Mouse (Mus musculus): ENCODE measurements around the gene Ankdd1b.

Gene Ankdd1b

DNA sequence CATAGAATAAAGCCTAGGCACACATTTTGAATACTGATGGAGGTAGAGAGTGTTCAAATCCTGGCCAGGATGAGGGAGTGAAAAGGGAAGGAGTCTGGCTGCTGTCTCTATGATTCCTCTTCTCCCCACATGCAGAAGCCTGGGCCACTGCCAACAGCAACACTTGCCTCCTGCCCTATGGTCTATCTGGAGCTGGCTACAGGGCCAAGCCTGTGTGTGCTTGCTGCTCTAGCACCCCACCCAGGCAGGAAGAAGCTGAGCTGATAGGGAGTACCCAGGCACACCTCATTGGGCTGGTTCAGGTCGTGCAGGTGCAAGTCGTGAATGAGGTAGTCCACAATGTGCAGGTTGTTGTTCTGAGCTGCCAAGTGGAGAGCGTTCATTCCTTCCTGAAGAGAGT is 16.7 kb downstream of the Ankdd1b start:
- DNase-seq (ENCODE audit: low spot score), result no peak

DNA sequence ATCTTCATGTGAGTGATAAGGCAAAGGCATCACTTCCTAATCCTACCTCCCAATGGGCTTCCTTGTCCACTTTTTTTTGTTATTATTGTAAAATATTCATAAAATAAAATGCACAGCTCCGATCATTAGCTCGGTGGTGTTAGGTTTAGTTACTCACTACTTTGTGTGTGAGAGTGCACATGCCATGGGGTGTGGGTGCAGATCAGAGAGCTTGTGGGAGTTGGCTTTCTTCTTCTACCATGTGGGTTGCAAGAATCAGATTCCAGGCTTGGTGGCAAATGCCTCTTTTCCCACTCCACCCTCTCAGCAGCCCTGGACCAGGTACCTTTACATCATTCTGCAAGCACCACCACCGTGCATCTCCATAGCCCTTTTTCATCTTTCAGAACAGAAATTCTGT is 18.4 kb downstream of the Ankdd1b start:
- DNase-seq (ENCODE audit: low spot score), result no peak

DNA sequence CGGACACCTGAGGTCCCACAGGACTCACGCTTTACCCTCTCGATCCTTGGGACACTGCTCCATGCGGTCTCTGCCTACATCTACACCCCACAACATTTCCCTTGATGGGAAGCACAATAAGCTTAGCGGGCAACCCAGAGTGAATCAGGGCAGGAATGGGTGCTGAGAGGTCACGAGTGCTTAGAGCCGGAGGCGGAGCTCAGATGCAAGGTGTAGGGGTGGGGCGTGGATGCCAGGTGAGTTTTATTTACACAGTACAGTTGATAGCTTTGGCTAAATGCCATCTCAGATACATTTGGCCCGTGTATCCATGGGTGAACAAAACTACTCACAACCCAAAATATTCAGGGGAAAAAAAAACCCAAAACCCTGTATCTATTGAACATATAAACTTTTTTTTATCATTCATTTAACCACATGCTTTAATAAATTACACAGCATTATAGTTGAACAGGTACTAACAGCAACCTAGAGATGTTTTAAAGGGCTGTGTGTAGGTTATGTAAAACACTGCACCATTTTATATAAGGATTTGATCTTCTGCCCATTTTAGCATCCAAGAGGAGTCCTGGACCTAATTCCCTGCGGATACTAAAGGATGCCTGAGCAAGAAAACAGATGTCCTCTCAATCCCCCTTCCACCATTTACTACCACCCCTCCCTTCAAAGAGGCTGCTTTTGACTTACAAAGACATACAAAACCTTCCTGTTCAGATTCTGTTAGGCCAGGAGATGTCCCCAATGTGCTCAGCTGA is 19.4 kb downstream of the Ankdd1b start:
- DNase-seq (ENCODE audit: low spot score), result no peak

DNA sequence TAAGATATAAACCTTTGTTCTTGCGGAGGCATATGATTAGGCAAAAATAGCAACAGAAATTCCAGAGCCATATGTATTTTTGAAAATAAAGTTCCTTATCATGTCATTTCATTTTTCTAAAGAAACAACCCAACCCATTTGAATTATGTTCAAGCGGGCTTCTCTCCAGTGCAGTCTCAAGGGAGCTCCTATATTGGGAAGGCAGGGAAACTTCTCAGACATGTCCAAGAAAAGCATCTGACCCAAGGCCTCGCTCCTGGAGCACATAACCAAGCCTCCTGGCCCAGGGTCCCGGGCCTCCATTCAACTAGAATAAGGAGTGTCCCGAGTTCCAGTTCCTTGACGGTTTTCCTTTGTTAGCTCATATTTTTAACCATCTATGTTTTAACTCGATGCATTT is 20.1 kb downstream of the Ankdd1b start:
- no peak for DNase-seq (ENCODE audit: low spot score)

DNA sequence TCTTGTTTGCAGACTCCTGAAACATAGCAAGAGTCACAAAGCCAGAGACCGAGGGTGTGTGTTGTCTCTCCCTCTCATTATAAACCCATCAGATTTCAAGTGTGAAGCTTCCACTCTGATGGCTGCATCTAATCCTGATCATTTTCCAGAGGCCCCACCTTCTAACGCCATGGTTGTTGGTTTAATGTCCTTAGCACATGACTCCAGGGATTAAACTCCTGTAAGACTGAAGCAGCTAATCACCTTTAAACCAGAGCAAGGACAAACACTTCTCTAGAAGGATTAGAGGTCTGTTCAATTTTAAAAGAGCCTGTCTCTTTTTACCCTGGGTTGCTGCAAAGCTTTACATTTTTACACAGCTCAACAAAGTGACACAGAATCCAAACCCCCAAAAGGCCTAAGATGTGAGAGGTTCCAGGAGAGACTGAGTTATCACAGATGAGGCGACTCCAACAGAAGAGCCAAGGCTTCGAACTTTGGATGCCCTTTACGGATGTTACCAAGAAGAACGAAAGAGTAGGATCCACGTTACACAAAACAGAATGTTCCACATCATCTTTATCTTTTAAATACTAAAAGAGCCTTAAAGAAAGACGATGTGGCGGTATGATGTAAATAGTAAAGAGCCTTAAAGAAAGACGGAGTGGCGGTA is 20.7 kb downstream of the Ankdd1b start:
- no peak for DNase-seq (ENCODE audit: low spot score)

DNA sequence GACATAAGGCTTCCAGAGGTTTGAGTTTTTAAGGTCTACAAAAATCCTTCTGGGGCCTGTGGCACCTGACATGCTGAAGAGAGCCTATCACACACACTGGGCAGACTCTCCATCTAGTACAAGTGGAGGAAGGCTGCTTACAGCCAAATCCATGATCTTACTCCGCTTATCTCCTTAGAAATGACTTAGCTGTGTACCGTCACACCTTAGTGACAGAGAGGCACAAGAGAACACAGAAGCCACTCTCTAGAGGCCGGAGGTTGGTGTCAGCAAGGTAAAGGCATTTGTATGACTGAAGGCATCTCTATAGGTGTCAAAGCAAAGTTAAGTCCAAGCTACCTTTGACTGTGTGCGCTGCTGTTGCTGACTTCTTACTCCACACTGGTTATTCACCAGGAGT is 30.6 kb downstream of the Ankdd1b start:
- DNase-seq (ENCODE audit: low spot score), result no peak

DNA sequence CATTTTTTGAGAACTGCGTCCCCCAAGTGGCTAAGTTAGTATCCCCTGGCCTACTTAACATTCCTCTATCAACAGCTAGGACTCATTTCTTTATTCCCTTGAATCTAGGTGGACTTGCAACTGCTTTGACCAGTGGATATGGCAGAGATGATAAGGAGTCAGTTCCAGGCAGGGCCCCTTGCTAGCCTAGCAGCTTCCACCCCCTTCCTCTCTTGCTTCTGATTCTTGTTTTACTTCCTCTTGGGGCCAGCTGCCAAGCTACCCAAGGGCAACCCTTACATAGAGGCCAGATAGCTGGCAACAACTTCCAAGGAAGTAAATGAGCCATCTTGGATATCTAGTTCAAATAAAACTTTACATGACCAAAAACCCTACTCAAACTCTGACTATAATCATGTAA is 34.1 kb downstream of the Ankdd1b start:
- no peak for DNase-seq (ENCODE audit: low spot score)

DNA sequence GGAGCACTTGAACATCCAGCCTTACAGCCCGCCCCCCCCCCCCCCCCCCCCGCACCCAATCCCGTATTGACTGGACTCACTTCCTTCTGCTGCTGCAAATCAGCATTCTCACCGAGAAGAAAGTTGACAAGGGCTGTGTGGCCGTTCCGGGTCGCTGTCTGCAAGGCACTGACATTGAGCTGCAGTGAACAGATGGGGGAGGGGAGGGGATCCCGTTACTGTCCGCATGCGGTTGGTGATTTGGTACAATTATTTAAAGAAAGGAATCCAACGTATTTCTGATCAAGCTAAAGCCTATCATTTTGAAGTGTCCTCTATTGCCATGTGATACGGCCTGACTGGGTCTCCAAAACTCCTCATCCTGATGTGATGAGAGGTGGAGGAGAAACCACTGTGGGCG is 35.2 kb downstream of the Ankdd1b start:
- DNase-seq (ENCODE audit: low spot score), result no peak

DNA sequence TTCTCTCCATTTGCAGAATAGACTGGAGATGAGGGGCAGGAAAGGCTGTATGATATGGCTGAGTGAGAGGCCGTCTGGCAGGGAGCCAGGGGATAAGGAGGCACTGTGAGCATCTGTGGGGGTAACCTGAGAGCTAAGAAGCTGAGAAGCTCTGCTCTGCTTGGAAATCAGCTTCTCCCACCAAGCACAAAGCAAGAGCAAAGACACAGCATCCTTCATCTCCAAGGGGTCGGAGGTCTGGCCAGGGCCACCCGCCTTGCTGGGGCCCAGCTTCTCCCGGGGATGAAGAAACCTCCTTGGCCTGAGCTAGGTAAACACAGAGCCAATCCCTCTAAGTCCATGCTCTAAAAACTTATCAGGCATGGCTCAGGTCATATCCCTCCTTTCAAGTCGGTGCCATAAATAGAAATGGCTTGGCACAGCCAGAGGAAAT is 36.1 kb downstream of the Ankdd1b start:
- DNase-seq (ENCODE audit: low spot score), result no peak

DNA sequence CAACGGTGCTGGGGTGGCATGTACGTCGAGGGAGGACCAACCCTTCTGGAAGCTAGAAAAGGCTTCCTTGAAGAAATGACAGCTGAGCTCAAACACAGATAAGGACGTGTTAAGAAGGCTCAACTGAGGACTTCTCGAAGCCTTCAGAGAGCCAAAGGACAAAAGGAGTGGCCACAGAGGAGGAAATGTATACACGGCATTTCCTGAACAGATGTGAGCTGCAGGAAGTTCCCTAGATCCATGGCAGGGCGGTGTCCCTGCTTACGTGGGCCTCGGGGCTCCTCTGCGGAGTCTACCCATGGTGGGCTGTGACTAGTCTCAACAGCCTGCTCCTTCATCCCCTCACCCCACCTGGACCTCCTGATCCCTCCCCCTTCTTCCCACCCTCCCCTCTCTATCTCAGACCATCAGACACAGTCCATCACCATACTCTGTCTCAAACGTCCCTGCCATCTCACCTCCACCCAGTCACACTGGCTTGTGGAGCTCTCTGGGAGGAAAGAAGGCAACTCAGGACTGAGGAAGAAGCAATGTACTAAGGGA is 37.3 kb downstream of the Ankdd1b start:
- no peak for DNase-seq (ENCODE audit: low spot score)

DNA sequence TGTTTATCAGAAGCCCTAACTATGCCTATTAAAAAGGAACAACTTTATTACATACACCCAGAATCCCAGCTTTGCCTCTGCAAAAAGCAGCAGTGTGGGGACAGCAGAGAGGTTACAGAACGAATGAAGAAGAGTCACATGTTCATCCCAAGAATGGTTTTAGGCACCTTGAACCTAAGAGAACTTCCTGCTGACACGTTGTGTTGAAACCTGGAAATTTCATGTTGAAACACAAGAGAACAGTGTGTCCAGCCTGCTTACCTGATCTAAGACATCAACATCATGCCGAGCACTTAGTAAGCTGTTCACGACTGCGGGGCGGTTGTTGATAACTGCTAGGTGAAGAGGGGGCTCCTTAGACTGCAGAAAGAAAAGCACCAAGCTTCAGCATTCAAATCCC is 38.0 kb downstream of the Ankdd1b start:
- DNase-seq (ENCODE audit: low spot score), result no peak

DNA sequence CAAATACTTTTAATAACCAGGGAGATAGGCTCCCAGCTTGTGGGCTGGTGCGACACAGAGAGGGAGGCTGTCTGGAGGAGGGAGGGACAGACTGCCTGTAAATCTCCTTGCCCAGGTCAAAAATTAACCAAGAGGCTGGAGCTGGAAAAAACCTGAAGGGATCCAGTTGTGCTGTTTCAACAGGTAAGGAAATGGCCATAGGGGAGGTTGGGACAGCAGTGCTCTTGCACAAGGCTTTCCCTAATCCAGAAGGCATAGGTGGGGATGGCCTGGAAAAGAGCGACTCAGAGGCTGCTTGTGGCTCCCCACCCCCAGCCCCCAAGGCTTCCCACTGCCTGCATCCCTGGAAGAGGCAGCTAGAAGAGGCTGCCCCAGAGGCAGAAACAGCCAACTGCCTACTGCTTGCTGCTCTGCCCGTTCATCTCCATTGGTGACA is 38.6 kb downstream of the Ankdd1b start:
- no peak for DNase-seq (ENCODE audit: low spot score)

DNA sequence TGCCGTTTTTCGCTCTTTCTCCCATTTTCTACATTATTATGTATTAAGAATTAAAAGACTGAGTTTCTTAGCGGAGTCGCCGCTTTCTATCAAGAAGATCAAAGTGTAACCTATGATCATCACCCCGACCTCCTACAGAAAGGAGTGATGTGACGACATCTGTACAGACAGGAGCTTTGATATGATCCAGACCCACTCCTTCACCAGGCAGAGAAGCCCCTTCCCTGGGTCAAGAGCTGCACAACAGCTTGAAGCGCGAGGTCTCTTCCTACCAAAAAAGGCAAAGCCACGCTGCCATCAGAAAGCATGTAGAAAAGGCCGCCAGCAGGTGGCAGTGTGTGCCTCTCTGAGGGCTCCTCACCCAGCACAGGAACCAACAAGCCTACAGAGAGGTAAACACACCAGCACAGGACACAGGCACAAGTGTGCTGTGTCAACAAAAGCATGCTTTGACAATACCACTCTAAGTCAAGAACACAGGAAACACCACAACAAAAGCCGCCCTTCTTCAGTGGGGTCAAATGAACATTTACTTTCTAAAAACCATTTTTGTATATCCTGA is 39.3 kb downstream of the Ankdd1b start:
- DNase-seq (ENCODE audit: low spot score), result peak; percentile 88

DNA sequence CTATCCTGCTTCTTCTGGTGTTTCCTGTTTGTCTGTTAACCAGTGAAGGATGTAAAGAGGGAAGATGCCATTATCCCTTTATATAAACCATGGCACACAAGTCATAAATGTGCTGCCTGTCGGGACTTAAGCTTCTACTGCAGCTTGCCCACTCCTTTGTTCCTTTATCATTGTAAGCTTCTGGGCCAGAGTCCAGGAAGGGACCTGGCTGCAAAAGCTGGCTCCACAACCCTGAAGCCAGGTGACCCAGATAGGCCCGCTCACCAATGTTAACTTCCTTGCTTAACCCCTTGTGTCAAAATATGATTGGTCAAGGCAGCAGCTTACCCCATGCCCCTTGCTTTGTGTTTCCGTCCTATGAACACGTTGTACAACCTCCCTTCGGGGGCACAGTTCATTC is 42.5 kb downstream of the Ankdd1b start:
- DNase-seq (ENCODE audit: low spot score), result no peak

DNA sequence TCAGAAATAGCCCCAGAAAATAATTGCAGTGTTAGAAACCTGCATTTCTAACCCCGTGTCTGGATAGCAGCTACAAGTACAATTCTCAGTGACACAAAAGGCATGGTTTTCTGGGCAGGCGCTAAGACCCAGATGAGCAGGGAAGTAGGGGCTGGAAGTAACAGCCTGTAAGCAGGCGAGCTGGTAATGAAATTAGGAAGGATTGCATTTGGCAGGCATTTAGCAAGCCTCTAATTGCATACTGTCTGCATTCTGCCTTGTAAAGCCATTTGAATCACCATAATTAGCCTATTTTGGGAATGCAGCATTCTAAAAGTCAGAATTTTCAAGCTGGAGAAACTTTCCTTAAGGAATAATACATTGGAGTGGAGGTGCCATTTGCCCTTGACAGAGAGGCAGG is 45.0 kb downstream of the Ankdd1b start:
- DNase-seq (ENCODE audit: low spot score), result peak; percentile 81

DNA sequence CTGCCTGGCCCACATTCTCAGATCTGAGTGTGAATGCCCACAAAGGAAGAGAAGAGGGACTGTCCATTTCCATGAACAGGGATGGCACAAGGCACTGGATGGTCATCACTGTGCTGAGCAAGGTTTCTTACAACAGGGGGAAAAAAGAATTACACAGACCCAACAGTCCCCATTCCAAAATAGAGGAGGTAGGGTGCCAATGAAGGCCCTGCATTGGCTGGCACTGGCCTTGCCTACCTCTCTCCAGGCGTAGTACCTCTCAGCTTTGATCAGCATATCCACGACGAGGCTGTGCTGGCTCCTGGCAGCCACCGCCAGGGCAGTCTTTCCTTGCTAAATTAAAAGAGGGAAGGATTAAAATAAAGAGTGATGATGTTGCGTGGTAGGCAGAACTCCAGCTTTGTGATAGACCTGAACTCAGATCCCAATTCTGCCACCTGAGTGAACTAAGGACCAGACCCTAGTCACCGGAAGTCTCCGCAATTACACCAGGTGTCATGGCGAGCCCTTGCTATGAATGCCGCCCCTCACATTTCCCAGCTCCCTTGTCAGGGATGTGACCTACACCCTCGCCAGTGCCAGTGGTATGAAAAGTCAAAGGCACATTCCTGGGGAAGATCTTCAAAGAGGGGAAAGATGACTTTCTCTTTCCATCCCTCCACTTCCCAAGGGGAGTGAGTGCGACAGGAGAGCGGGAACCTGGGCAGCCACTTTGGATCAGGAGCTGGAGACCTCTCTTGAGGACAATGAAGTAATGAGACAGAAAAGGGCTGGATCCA is 46.3 kb downstream of the Ankdd1b start:
- no peak for DNase-seq (ENCODE audit: low spot score)

DNA sequence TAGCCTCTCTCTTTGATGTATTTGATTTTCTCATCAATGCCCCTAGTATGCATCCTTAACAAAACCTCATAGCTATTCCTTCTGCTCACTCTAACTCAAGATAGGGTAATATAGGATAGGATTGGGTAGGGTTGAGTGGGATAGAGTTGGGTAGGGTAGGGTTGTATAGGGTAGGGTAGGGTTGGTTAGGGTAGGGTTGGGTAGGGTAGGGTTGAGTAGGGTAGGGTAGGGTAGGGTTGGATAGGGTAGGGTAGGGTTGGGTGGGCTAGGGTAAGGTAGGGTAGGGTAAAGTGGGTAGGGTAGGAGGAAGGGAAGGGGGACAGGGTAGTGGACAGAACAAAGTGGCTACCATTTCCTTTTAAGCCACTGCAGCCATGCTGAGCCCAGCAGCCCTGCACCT is 49.8 kb downstream of the Ankdd1b start:
- no peak for DNase-seq (ENCODE audit: low spot score)

DNA sequence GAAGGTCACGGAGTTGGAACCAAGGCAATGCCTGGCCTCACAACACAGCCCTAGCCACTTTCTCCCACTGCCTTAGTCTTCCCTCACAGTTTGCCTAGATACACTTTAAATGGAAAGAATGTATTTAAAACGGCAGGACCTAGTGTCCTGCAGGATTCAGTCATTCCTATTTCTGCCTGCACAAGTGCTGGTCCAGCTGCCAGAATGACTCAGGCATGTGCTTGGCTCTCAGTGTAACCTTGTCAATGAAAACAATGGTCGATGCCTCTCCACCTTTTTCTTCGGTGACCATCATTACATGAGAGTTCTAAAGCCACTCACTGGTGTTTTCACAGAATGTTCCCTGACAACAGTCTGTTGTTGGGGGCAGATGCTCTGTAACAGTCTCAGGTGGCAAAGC is 52.5 kb downstream of the Ankdd1b start:
- no peak for DNase-seq (ENCODE audit: low spot score)

DNA sequence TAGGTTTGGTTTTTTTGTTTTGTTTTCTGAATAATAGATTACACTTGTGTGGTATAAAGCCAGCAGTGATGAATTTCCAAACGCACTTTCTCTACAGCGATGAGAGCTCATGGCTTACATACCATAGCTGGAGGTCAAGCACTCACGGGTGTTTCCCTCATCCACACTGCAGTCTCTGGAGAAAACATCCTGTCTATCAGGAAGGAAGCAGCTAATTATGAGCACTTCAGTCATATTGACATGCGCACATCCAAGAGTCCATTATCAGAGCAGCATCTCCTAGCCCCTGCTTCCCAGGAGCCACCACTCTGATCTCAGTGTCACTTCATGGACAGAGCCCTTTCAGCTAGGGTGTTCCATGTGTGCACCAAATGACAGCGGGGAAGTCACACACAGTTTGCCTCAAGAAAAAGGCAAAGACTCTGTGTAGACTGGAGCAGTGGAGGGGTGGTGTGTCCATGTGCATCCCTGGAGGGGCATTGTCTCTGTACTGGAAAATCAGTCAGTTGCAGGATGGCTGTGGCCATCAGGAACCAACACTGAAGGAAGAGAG is 53.7 kb downstream of the Ankdd1b start:
- no peak for DNase-seq (ENCODE audit: low spot score)

DNA sequence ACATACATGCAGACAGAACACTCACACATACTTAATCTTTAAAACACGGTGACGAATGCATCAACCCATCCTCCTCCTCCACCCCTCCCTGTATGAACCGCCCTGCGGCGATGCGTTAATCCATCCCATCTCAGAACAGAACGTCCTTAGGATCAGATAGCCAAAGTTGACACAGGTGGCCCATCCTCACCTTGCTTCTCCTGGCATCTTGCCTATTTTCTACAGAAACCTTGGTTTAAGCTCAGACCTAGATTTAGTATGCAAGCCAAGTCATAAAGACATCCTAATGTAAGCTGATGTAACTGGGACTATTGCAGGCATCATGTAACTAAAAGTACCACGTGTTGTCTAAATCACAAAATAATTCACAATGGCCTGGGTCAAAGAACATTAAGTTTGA is 54.6 kb downstream of the Ankdd1b start:
- no peak for DNase-seq (ENCODE audit: low spot score)

DNA sequence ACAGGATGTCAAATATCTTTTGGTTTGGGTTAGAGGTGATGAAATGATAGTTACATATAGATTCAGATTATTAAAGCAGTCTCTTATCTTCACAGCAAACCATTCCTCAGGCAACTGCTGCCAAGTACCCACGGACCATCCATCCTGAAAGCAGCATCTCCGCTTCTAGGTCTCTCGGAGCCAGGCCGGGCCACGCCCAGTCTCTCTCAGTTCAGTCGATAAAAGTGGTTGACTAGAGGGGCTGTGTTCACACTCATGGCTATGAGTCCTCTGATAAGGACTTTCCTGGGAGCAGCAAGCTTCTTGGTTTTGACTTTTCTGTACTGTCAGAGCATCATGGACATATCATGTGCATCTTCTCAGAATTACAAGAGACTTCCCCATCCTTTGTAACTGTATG is 56.6 kb downstream of the Ankdd1b start:
- no peak for DNase-seq (ENCODE audit: low spot score)

DNA sequence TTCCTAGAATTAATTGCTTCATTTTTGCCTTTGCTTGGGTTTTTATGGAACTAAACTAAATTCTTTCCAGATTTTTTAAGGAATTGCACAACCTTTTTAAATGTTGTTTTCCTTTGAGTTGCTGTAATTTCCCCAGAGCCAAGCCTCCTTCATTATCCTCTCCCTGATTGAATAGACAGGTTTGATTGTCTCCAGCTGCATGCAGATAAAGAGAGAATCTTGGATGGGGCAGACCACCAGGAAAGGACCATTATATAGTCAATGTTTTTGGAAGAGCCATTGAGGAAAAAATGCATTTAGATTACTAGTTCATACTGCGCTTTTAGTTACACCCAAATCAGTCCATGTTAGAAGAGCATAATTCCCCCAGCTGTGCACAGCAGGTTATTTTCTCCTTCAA is 62.2 kb downstream of the Ankdd1b start:
- DNase-seq (ENCODE audit: low spot score), result no peak
